Comparison of ENCODE assay signal across 9 mouse cellular contexts in the genomic region with DNA sequence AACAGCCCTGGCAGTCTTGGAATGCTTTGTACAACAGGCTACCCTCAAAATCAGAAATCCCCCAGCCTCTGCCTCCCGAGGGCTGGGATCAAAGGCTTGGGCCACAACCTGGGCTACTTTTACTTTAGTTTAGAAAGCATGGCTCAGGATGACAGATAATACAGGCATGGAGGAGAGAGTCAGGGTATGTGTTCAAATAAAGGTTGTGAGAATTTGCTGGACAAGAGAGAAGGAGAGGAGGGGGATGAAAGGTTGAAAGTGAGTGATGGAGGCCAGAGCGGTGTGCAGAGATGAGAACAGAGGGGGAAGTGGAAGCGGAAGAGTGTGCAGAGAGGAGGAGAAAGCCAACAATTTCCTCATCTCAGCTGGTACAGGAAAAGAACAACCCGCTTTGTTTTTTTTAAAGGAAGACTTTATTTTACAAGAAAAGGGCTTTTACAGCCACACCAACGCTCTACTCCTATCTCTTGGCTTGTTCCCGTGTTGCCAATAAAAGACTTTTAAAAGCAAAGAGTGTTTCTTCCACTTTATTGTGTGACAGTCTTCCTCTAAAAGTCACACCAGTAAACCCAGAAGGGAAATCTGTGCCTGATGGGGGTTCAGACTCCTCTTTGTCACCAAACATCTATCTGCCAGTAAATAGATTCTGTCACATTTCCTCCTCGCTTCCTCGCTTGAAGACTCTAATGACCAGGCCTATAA. TPM values are rescaled to one million over a fixed set of nuclear protein-coding genes. Genes with fewer than 3 reads are reported as not detected.
A peak's percentile ranks its signal among the peaks of the same experiment; 100 is the strongest.
DNase-seq lines count a peak whose midpoint lies in the region; ATAC-seq and TF ChIP-seq lines count a peak whose summit lies in the region.
"Had no signal": no experiment of that assay in that cellular context is flagged by ENCODE, and none has a peak within 500 bp of the region (broad histone marks: within the 10 kb centered on the region; RNA-seq: fewer than 3 reads in every experiment).

No protein-coding gene starts in this region.

- no peaks in the 10 kb centered on the region for H3K79me2 ChIP-seq in liver, adult 2 months (ENCODE audit: control insufficient read depth, insufficient read depth, low read length)

- TF ChIP-seq CTCF in liver, adult 2 months (IDR thresholded peaks at IDR 0.05; ENCODE audit: low read depth, low read length), result no peak
- no peak for TF ChIP-seq CTCF in embryonic fibroblast, embryonic 13.5 days (IDR thresholded peaks at IDR 0.05; ENCODE audit: borderline replicate concordance, insufficient read depth, low read length)

- H3K4me2 ChIP-seq in midbrain, embryonic 15.5 days, result peak overlapping the region; percentile 55

- no peak overlapping the region for H3K9ac ChIP-seq in liver, adult 2 months (ENCODE audit: low read depth, low read length)
- peak overlapping the region; percentile 50 for H3K9ac ChIP-seq in midbrain, embryonic 15.5 days

- peak overlapping the region; percentile 57; the same call in 1 of the 2 replicates for H3K27ac ChIP-seq in liver, adult 2 months (replicated peaks; ENCODE audit: insufficient read depth, low read depth, low read length)
- H3K27ac ChIP-seq in embryonic fibroblast, embryonic 13.5 days (ENCODE audit: insufficient read depth, low read length), result peak overlapping the region; percentile 56
- H3K27ac ChIP-seq in midbrain, embryonic 15.5 days, result peak overlapping the region; percentile 99

- H3K4me3 ChIP-seq in liver, adult 2 months (ENCODE audit: insufficient read depth, low read depth, low read length), result no peak overlapping the region
- no peak overlapping the region for H3K4me3 ChIP-seq in embryonic fibroblast, embryonic 13.5 days (ENCODE audit: insufficient read depth, low read length)
- H3K4me3 ChIP-seq in midbrain, embryonic 15.5 days, result peak overlapping the region; percentile 30

- H3K9me3 ChIP-seq in midbrain, embryonic 15.5 days, result no peaks in the 10 kb centered on the region

- H3K4me1 ChIP-seq in liver, adult 2 months (ENCODE audit: control insufficient read depth, insufficient read depth, low read length), result peaks cover 6% of the 10 kb centered on the region; the same call in 1 of the 2 replicates
- H3K4me1 ChIP-seq in embryonic fibroblast, embryonic 13.5 days (ENCODE audit: control insufficient read depth, insufficient read depth, low read length), result peaks cover 13% of the 10 kb centered on the region
- H3K4me1 ChIP-seq in midbrain, embryonic 15.5 days, result peaks cover 42% of the 10 kb centered on the region

- no peaks in the 10 kb centered on the region for H3K27me3 ChIP-seq in liver, adult 2 months (ENCODE audit: control insufficient read depth, insufficient read depth, low read length)
- no peaks in the 10 kb centered on the region for H3K27me3 ChIP-seq in midbrain, embryonic 15.5 days (replicated peaks)

- no peak for DNase-seq in liver, adult 2 months (ENCODE audit: extremely low read depth, low read depth, low spot score)
- DNase-seq in liver, result no peak
- DNase-seq in induced T-regulatory cell, adult 2 months (ENCODE audit: low read depth), result peak; percentile 76
- DNase-seq in frontal cortex, postnatal 10 days (ENCODE audit: low spot score in 2 of 2), result no peak
- DNase-seq in spleen, postnatal 14 days (ENCODE audit: low spot score in 2 of 2), result no peak
- no peak for DNase-seq in ovary, postnatal 36 days (ENCODE audit: low spot score)

- TF ChIP-seq POLR2A in liver, adult 2 months (IDR thresholded peaks at IDR 0.05; ENCODE audit: extremely low read depth, insufficient read depth, low read length), result no peak
- no peak for TF ChIP-seq POLR2A in embryonic fibroblast, embryonic 13.5 days (IDR thresholded peaks at IDR 0.05; ENCODE audit: low read depth, low read length)

- H3K36me3 ChIP-seq in liver, adult 2 months (ENCODE audit: control insufficient read depth, insufficient read depth, low read length), result no peaks in the 10 kb centered on the region
- no peaks in the 10 kb centered on the region for H3K36me3 ChIP-seq in midbrain, embryonic 15.5 days (replicated peaks)

- 61% methylated on average over 8 of the region's 8 CpGs for WGBS in liver, adult 2 months
- whole genome bisulfite sequencing in midbrain, embryonic 15.5 days, result 19% methylated on average over 8 of the region's 8 CpGs

- ATAC-seq in midbrain, embryonic 15.5 days (replicated peaks), result no peak
- ATAC-seq: Patski had no signal

RNA-seq across cellular contexts. Expression of a gene that starts 8.6 kb away (rescaled TPM):
- 1.1 and 1.8 TPM in 2 replicates for total RNA-seq in liver, adult 2 months (2014; rRNA removed)
- 0.57 and 0.95 TPM in 2 replicates for polyA plus RNA-seq in liver, adult 2 months (2012; rRNA removed)
- 37.9 and 40.1 TPM in 2 replicates for polyA plus RNA-seq in embryonic fibroblast, embryonic 13.5 days (2011; ENCODE audit: insufficient read length, low read depth, missing spikeins)
- 452 and 467 TPM in 2 replicates for polyA plus RNA-seq in midbrain, embryonic 15.5 days (2015; fragmentation: Nextera tagmentation; extraction: Ambion mirVana)

Comparison
In these comparisons a context has a peak if more than half of its experiments do, and no peak if none do; other contexts are left out.
1. RNA of a gene that starts 8.6 kb away (polyA plus RNA-seq): 452 to 467 TPM in midbrain, embryonic 15.5 days and 37.9 to 40.1 TPM in embryonic fibroblast, embryonic 13.5 days; 0.57 to 0.95 TPM in liver, adult 2 months; every median in the first group is over 10 times any median in the second.
2. Peak in every context shown above with its lines, with median percentiles within 50 percentile points of each other: H3K27ac ChIP-seq.